Mouse (Mus musculus) thymus, postnatal 14 days (tissue): ENCODE measurements around the gene Vmn1r214.

ENCODE experiments used
- DNase-seq: peaks from one replicate; pipeline ENCODE4 v3.0.0; 2021

The Vmn1r214 gene

GRCm38 (mm10) chr13:23030118-23030517 lies at the start of gene Vmn1r214:
Gene Vmn1r214 (plus strand): TSS chr13:23030418.
- DNase-seq: no peak

GRCm38 (mm10) chr13:22990214-22990891 lies 39.9 kb upstream of the Vmn1r214 start:
- DNase-seq: no peak

DNA sequence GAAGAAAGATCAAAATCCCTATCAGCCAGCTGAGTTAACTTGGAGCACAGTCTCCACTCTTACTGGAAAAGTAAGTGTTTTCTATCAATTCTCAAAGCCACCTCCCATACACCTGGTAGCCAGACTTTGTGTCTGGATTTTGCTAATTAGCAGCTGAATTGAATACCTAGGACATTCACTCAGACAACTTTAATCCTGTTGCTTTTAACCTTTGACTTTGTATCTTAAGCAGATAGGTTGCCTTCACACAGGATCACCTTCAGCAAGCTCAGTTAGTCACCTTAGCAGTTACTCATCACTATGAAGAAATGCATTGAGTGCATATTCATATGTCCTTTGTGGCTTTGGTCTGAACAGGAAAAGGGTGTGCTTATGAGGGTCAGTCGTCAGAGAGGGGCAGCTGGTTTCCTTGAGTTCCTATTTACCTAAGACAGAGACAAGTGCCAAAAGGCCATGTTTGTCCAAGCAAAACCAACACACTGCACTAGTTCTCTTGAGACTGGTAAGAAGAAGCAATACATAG lies 38.0 kb upstream of the Vmn1r214 start:
- DNase-seq: no peak

DNA sequence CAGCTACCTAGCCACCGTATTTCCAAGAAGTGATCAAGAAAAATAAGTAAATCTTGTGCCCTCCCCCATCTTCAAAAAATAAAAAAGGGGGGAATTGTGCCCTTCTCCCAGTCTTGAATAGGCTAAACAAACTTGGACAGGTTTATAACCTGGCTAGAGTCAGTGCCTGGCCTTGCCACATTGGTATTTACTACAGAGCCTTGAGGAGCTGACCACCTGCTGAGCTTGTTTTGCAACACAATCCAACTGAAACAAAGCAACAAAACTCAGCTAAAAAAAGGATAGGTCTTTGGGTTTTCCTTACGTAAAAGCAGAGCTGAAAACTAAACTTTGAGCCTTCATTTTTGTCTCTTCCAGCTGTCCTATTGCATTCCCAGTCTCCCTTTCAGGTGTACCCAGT lies 37.5 kb upstream of the Vmn1r214 start:
- DNase-seq: no peak

DNA sequence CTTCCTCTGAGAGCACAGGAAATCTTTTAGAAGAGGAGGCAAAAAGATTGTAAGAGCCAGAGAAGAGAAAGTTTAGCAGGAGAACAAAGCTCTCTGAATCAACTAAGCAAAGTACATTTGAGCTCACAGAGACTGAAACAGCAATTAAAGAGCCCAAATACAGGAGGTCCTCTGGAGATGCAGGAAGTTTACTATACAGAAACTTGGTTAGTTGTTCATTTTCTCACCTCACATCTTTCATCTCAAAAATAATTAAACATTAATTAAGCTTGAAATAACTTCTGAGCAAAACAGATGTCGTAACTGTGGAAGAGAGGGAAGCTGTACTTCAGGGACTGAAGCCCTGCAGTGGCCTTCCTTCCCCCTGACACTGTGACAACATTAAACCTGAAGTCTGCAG lies 22.9 kb upstream of the Vmn1r214 start, which contains the start of gene Vmn1r213:
Vmn1r213 (plus strand) TSS at position 301 of the 400 bp plus-strand sequence.
- DNase-seq: no peak

DNA sequence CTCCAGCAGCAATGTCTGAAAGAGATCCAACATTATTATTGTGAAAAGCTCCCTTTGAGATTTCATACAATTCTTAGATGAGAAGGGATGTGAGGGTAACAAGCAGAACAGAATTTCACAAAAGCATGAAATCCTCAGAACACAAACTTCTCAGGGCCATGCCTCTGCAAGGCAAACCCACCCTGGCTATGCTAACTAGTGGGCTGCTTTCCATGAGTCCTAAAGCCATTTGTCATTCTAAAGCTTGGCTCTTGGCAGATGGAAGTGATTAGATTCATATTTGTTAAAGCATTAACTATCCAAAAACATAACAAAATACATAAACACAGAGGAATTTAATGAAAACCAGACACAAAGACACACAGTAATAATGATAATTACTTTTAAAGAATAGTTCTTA lies 12.1 kb upstream of the Vmn1r214 start:
- no peak for DNase-seq

DNA sequence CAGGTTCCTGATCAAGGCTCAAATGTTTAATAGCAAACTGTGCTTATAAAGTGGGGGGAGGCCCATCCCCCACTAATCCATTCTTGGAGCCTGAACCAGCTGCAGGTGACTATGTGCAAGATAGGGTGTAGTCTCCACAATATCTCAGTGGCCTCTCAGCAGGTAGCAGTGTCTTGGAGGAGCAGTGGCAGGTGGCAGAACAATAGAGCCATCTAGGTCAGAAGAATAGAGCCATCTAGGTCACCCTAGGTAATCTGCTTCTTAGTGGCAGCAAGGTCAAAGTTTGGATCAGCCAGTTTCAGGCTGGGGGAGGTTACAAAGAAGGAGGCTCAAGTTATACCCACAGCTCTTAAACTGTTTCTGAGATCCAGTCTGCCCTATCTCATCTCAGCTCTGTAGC lies 5.4 kb upstream of the Vmn1r214 start:
- no peak for DNase-seq

GRCm38 (mm10) chr13:23057778-23058177 lies 27.6 kb downstream of the Vmn1r214 start:
- no peak for DNase-seq

GRCm38 (mm10) chr13:23067725-23068124 lies 37.5 kb downstream of the Vmn1r214 start, which contains the start of gene Vmn1r215:
Gene Vmn1r215 (plus strand): TSS chr13:23068025.
- no peak for DNase-seq

DNA sequence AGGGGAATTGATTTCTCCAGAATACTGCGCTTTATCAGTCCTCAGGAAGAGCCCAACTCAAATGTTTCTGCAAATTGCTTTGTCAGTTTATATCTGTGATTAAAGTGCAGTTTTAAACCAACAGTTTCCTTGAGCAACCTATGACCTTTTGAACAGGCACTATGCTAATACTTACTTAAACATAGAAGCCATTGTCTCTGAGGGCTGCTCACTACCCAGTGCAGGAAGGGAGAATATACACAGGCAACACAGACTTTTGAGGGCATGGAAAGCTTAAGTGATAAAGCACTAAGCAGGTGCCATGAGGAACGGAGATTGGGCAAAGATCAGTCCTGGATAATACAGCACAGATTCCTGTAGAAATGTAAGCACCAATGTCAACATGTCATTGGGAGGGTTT lies 39.1 kb downstream of the Vmn1r214 start:
- DNase-seq: no peak
